Comparison of ENCODE assay signal across 28 mouse cellular contexts in genomic region chr5:115083492-115083891, GRCm38 (mm10). TPM values are rescaled to one million over a fixed set of nuclear protein-coding genes. Genes with fewer than 3 reads are reported as not detected.
"Had no signal": no experiment of that assay in that cellular context is flagged by ENCODE, and none has a peak within 500 bp of the region (broad histone marks: within the 10 kb centered on the region; RNA-seq: fewer than 3 reads in every experiment).

No protein-coding gene starts in this region.

- H3K4me1 ChIP-seq: limb, embryonic 12.5 days; limb, embryonic 15.5 days; lung, embryonic 15.5 days; neural tube, embryonic 12.5 days; neural tube, embryonic 15.5 days had no signal

- H3K4me2 ChIP-seq: limb, embryonic 12.5 days; limb, embryonic 15.5 days; liver, embryonic 11.5 days; lung, embryonic 15.5 days; midbrain, embryonic 11.5 days; neural tube, embryonic 12.5 days; neural tube, embryonic 15.5 days had no signal

- H3K27ac ChIP-seq: kidney, postnatal 0 days; limb, embryonic 12.5 days; limb, embryonic 15.5 days; liver, embryonic 14.5 days; lung, embryonic 15.5 days; neural tube, embryonic 12.5 days; neural tube, embryonic 15.5 days; stomach, postnatal 0 days had no signal

- DNase-seq: kidney, adult 18-20 months; kidney, postnatal 25 days; layer of hippocampus, postnatal 36 days; left cerebral cortex, postnatal 4 days; lung, adult 18-20 months; lung, postnatal 10 days; lung, postnatal 36 days; midbrain, embryonic 14.5 days; right cerebral cortex, adult 18-20 months; right cerebral cortex, postnatal 14 days; right cerebral cortex, postnatal 4 days had no signal

- H3K27me3 ChIP-seq: limb, embryonic 12.5 days; limb, embryonic 15.5 days; lung, embryonic 15.5 days; neural tube, embryonic 12.5 days; neural tube, embryonic 15.5 days had no signal

- H3K9me3 ChIP-seq: limb, embryonic 12.5 days; limb, embryonic 15.5 days; lung, embryonic 15.5 days; neural tube, embryonic 12.5 days; neural tube, embryonic 15.5 days had no signal

- H3K4me3 ChIP-seq: limb, embryonic 12.5 days; limb, embryonic 15.5 days; lung, embryonic 15.5 days; neural tube, embryonic 12.5 days; neural tube, embryonic 15.5 days had no signal

- ATAC-seq: intestine, embryonic 16.5 days had no signal

- H3K9ac ChIP-seq: limb, embryonic 12.5 days; limb, embryonic 15.5 days; liver, embryonic 14.5 days; lung, embryonic 15.5 days; neural tube, embryonic 12.5 days; neural tube, embryonic 15.5 days had no signal

RNA-seq across cellular contexts. Expression of gene Gm10401, which starts 14.6 kb away (rescaled TPM):
- total RNA-seq: layer of hippocampus, adult 8-10 months; layer of hippocampus, postnatal 10 days; layer of hippocampus, postnatal 36 days; left cerebral cortex, adult 8-10 months; left cerebral cortex, postnatal 14 days; left cerebral cortex, postnatal 4 days; megakaryocyte-erythroid progenitor cell, adult 5-6 weeks; midbrain, postnatal 0 days had no signal
